Mouse (Mus musculus) testis, adult 2 months (tissue): Measurements from ENCODE around the gene Akt3.

Experiments used
- CTCF ChIP-seq: fragments of 200-500 bp; IDR thresholded peaks from 2 replicates; pipeline ENCODE4 v1.5.1; 2012; ENCODE audit warnings: low read depth, mild to moderate bottlenecking, inconsistent platforms, low read length, moderate library complexity; ENCODE audit not compliant: control insufficient read depth, insufficient read depth, insufficient replicate concordance
- POLR2A ChIP-seq: fragments of 200-500 bp; IDR thresholded peaks from 2 replicates; pipeline ENCODE4 v1.6.1; 2012; ENCODE audit warnings: low read depth, mild to moderate bottlenecking, inconsistent platforms, low read length, moderate library complexity; ENCODE audit not compliant: control insufficient read depth

DNA sequence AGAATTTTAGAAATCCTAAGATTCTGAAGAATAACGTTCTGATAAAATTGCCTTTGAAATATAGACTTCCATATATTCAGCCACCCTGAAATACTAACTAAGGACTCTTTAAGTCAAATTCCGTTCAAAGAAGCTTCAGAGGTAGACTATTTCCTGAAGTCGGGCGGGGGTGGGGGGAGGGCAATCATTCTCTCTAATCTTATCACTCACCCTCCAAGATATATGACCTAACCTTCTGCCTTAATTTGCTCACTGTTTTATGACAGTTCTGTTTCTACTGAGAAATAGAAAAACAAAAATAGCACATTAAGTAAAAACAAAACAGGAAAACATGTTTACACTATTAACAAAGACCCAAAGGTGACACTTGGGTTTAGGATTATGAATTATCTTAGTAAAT, 169.0 kb downstream of the Akt3 start:
- TF ChIP-seq CTCF (no peak), POLR2A (no peak)
